Mouse (Mus musculus) intestine, embryonic 16.5 days (tissue): Measurements from ENCODE around the gene F8. TPM values are rescaled to one million over a fixed set of nuclear protein-coding genes. Genes with fewer than 3 reads are reported as not detected.
A peak's percentile ranks its signal among the peaks of the same experiment; 100 is the strongest.
"Not testable (repeated sequence)": the region's sequence is repeated elsewhere in the genome, so short reads cannot be mapped to it uniquely, and the experiment has no call there.

Experiments
- ATAC-seq: fragments of 200-750 bp; cut with Nextera tagmentation; 2 replicates; pipeline ENCODE4 v1.8.0; 2017; ENCODE audit warnings: moderate TSS enrichment, moderate library complexity
- H3K27ac ChIP-seq: fragments of 300-500 bp; sonication (generic); 2 replicates; pipeline ENCODE4 v1.5.1; 2014; ENCODE audit warnings: mild to moderate bottlenecking, low read length
- H3K27me3 ChIP-seq: fragments of 300-500 bp; sonication (generic); replicated peaks from 2 replicates; pipeline ENCODE4 v1.6.1; 2014; ENCODE audit warnings: low read length, control low read depth, mixed read lengths; ENCODE audit not compliant: control insufficient read depth, insufficient read depth
- H3K36me3 ChIP-seq: fragments of 300-500 bp; sonication (generic); 2 replicates; pipeline ENCODE4 v1.6.1; 2014; ENCODE audit warnings: low read length, control low read depth; ENCODE audit not compliant: control insufficient read depth, insufficient read depth
- H3K4me1 ChIP-seq: fragments of 300-500 bp; sonication (generic); 2 replicates; pipeline ENCODE4 v1.6.1; 2014; ENCODE audit warnings: low read length, control low read depth, mixed read lengths; ENCODE audit not compliant: control insufficient read depth, insufficient read depth
- H3K4me2 ChIP-seq: fragments of 300-500 bp; sonication (generic); 2 replicates; pipeline ENCODE4 v1.6.1; 2014; ENCODE audit warnings: low read depth, low read length, control low read depth
- H3K4me3 ChIP-seq: fragments of 300-500 bp; sonication (generic); 2 replicates; pipeline ENCODE4 v1.5.1; 2014; ENCODE audit warnings: mild to moderate bottlenecking, low read length
- H3K9ac ChIP-seq: fragments of 300-500 bp; sonication (generic); 2 replicates; pipeline ENCODE4 v1.6.1; 2014; ENCODE audit warnings: low read depth, low read length
- H3K9me3 ChIP-seq: fragments of 300-500 bp; sonication (generic); 2 replicates; pipeline ENCODE4 v1.6.1; 2016; ENCODE audit warnings: low read length, control low read depth; ENCODE audit not compliant: control insufficient read depth
- WGBS: fragments of 180-500 bp; shearing (Covaris S2); extraction: QIAGEN DNeasy Blood & Tissue Kit; methylation state at CpG from one replicate; pipeline ENCODE4 v1.1.7; 2014; 5-methylcytosine and 5-hydroxymethylcytosine counted together
- polyA plus RNA-seq: library from polyadenylated mRNA; unstranded; fragments of >200 nt; fragmentation: Nextera tagmentation; extraction: Ambion mirVana; gene quantifications from 2 replicates; pipeline ENCODE4 v1.2.1, GENCODE M21; 2015

F8 gene
- polyA plus RNA-seq, 1 experiment from 2014 or later = 1.1 TPM

- Histone ChIP-seq H3K9me3 (no peaks in the 10 kb centered on the region), H3K4me1 (no peaks in the 10 kb centered on the region), H3K36me3 (no peaks in the 10 kb centered on the region), H3K9ac (no peak overlapping the region), H3K27me3 (no peaks in the 10 kb centered on the region), H3K27ac (no peak overlapping the region; the same call in 1 of the 2 replicates), H3K4me3 (no peak overlapping the region), H3K4me2 (no peak overlapping the region)
- WGBS = 55% methylated on average over 2 of the region's 2 CpGs
- no peak for ATAC-seq
Observed at GRCm38 (mm10) chrX:75372666-75373425, 9.6 kb downstream of the F8 start.

- no peak overlapping the region for H3K4me2 ChIP-seq
- no peaks in the 10 kb centered on the region for H3K36me3 ChIP-seq
- H3K27ac ChIP-seq = no peak overlapping the region
- no peak overlapping the region for H3K9ac ChIP-seq
- peak; percentile 42; the same call in 1 of the 2 replicates for ATAC-seq
- H3K27me3 ChIP-seq = no peaks in the 10 kb centered on the region
- no peaks in the 10 kb centered on the region for H3K9me3 ChIP-seq
- H3K4me1 ChIP-seq = no peaks in the 10 kb centered on the region
- H3K4me3 ChIP-seq = no peak overlapping the region
Observed at GRCm38 (mm10) chrX:75370197-75370596, 12.2 kb downstream of the F8 start.

GRCm38 (mm10) chrX:75323556-75323955, 58.9 kb downstream of the F8 start:
- no peaks in the 10 kb centered on the region for H3K9me3 ChIP-seq
- WGBS = 90% methylated on average over 4 of the region's 4 CpGs
- H3K4me2 ChIP-seq = no peak overlapping the region
- ATAC-seq = no peak
- H3K4me3 ChIP-seq = no peak overlapping the region
- H3K27me3 ChIP-seq = no peaks in the 10 kb centered on the region
- H3K36me3 ChIP-seq = no peaks in the 10 kb centered on the region
- H3K9ac ChIP-seq = no peak overlapping the region
- no peaks in the 10 kb centered on the region for H3K4me1 ChIP-seq
- no peak overlapping the region for H3K27ac ChIP-seq

- Histone ChIP-seq H3K27ac (no peak overlapping the region), H3K27me3 (no peaks in the 10 kb centered on the region), H3K36me3 (no peaks in the 10 kb centered on the region), H3K9me3 (no peaks in the 10 kb centered on the region), H3K4me1 (no peaks in the 10 kb centered on the region), H3K9ac (no peak overlapping the region), H3K4me3 (no peak overlapping the region), H3K4me2 (no peak overlapping the region)
- 69% methylated on average over 8 of the region's 8 CpGs for whole genome bisulfite sequencing
- ATAC-seq = no peak
Observed at GRCm38 (mm10) chrX:75271676-75272075, 110.7 kb downstream of the F8 start.

GRCm38 (mm10) chrX:75233603-75234376, 148.6 kb downstream of the F8 start:
- H3K36me3 ChIP-seq, H3K27me3 ChIP-seq, H3K4me3 ChIP-seq, H3K9me3 ChIP-seq, H3K4me2 ChIP-seq, H3K27ac ChIP-seq, ATAC-seq, H3K4me1 ChIP-seq, H3K9ac ChIP-seq: not testable (repeated sequence)
- WGBS = 40% methylated on average over 8 of the region's 8 CpGs

- Histone ChIP-seq H3K4me2 (no peak overlapping the region), H3K4me1 (no peaks in the 10 kb centered on the region), H3K9me3 (no peaks in the 10 kb centered on the region), H3K27me3 (no peaks in the 10 kb centered on the region), H3K9ac (no peak overlapping the region), H3K27ac (no peak overlapping the region), H3K4me3 (no peak overlapping the region), H3K36me3 (no peaks in the 10 kb centered on the region)
- no peak for ATAC-seq
- 91% methylated on average over 1 of the region's 1 CpGs for WGBS
Observed at GRCm38 (mm10) chrX:75231456-75231855, 151.0 kb downstream of the F8 start.

GRCm38 (mm10) chrX:75163670-75164069, 218.7 kb downstream of the F8 start, which contains the start of gene Smim9:
Smim9 (minus strand) TSS chrX:75163770.
- 48% methylated on average over 1 of the region's 1 CpGs for WGBS
- Histone ChIP-seq H3K36me3 (no peaks in the 10 kb centered on the region), H3K4me2 (no peak within 1 kb of the TSS), H3K27ac (no peak within 1 kb of the TSS), H3K9me3 (no peaks in the 10 kb centered on the region), H3K4me3 (no peak within 1 kb of the TSS), H3K27me3 (no peaks in the 10 kb centered on the region), H3K4me1 (no peaks in the 10 kb centered on the region), H3K9ac (no peak within 1 kb of the TSS)
- no peak for ATAC-seq

GRCm38 (mm10) chrX:75155576-75156243, 226.7 kb downstream of the F8 start:
- Histone ChIP-seq H3K27me3 (no peaks in the 10 kb centered on the region), H3K9me3 (no peaks in the 10 kb centered on the region)
- 30% methylated on average over 19 of the region's 49 CpGs for WGBS

GRCm38 (mm10) chrX:75152249-75152648, 230.2 kb downstream of the F8 start:
- H3K9me3 ChIP-seq = no peaks in the 10 kb centered on the region
- H3K4me2 ChIP-seq = no peak overlapping the region
- WGBS = 57% methylated on average over 1 of the region's 1 CpGs
- H3K4me1 ChIP-seq = no peaks in the 10 kb centered on the region
- no peak overlapping the region for H3K4me3 ChIP-seq
- no peaks in the 10 kb centered on the region for H3K36me3 ChIP-seq
- H3K9ac ChIP-seq = no peak overlapping the region
- no peak overlapping the region for H3K27ac ChIP-seq
- H3K27me3 ChIP-seq = no peaks in the 10 kb centered on the region
- ATAC-seq = peak; percentile 58

More at GRCm38 (mm10) chrX:75155576-75156243, 226.7 kb downstream of the F8 start:
- peak overlapping the region; percentile 58 for H3K4me2 ChIP-seq
- H3K27ac ChIP-seq = no peak overlapping the region
- H3K36me3 ChIP-seq = no peaks in the 10 kb centered on the region
- peak; percentile 95 for ATAC-seq
- peak overlapping the region; percentile 60 for H3K9ac ChIP-seq
- peak overlapping the region; percentile 43 for H3K4me3 ChIP-seq
- H3K4me1 ChIP-seq = no peaks in the 10 kb centered on the region
